Mouse (Mus musculus) lung, adult 2 months (tissue): ENCODE measurements around the gene Gba2.

Experiments used
- CTCF ChIP-seq: fragments of 200-500 bp; IDR thresholded peaks from 2 replicates; pipeline ENCODE4 v1.5.1; 2011; ENCODE audit warnings: mild to moderate bottlenecking, low read length, control low read depth; ENCODE audit not compliant: insufficient read depth
- POLR2A ChIP-seq: fragments of 200-500 bp; IDR thresholded peaks from 2 replicates; pipeline ENCODE4 v1.6.1; 2011; ENCODE audit warnings: low read depth, mild to moderate bottlenecking, control low read depth, low read length, borderline replicate concordance; ENCODE audit errors: extremely low read depth

- no peak for TF ChIP-seq POLR2A
- TF ChIP-seq CTCF, result no peak
These were observed 12.9 kb upstream of the Gba2 start for GRCm38 (mm10) chr4:43591543-43591942.
